Mouse (Mus musculus) 416B (cell line): ENCODE results near the gene Cdc42bpb.

Source experiments
- DNase-seq: peaks from one replicate; pipeline ENCODE4 v3.0.0; 2011; ENCODE audit warnings: low read depth

Cdc42bpb gene

DNA sequence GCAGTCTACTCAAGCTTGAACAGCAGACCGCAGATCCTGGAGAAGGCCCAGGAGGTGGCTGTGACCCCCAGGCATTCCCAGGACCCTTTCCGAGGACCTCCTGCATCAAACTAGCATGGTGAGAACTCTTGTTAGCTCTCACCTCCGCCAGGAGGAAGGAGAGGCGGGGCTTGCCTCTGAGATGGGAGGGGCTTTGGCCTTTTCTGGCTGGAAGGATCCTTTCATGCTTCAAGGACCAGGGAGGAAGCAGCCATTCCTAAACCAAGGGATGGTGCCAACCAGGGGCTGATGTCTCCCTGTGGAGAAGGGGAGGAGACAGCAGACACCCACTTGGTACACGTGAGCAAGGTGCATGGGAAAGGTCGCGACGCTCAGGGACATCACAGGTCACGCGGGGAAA lies 93.0 kb downstream of the Cdc42bpb start:
- no peak for DNase-seq

DNA sequence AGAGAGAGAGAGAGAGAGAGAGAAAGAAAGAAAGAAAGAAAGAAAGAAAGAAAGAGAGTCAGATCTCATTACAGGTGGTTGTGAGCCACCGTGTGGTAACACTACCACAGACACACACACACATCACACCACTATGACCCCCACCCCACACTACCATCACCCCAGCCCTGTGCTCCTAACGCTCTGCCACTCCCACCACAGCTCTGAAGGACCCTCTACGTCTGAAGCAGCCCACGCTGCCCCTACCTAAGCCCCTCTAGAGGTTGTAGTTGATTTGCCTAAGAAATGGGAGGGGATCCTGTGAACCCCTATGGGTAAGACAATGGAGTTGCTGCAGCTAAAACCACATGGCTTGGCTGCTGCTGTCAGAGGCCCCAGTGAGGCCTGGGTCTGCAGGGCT lies 93.9 kb downstream of the Cdc42bpb start:
- no peak for DNase-seq

DNA sequence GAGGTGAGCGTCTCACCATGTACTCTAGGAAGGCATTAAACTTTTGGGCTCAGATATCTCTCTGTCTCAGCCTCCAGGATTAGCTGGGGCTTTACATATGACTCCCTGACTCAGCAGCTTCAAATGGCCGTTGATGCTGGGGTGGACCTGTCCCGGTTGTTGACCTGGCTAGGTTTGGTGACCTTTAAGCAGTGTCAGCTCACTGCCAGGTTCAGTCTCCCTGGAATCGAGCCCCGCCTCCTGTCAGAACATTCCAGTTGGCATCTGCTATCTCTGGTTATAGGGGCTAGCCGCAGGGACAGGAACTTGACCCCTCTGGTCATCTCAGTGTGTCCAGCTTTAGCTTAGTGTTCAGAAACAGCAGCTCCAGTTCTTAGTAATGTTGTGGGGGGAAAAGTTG lies 101.1 kb downstream of the Cdc42bpb start:
- DNase-seq = no peak

DNA sequence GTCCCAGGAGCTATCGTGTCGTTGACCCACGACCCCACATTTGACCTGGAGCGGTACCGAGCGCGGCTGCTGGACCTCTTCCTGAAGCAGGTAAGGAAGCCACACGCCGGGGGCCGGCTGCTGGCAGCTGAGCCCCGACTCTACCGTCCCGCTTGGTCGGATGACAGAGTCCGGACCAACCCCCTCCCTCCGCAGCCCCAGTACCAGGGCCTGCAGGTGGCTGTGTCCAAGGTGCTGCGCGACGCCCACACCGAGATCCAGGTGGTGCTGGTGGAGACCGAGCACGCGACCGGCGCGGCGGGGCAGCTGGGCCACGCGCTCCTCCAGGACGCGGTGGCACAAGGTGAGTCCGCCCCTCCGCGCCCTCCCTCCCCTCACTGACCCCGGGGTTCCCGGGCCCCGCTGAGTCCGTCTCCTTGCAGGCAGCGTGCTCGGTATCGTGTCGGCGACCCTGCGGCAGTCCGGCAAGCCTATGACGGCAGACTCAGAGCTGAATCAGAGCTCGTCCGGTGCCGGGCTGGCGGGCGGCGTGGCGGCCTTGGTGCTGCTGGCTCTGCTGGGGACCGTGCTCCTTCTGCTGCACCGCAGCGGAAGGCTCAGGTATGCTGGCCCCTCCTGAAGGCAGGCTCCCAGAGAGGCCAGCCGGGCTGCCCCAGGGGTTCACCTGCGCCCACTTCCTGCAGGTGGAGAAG lies 102.2 kb downstream of the Cdc42bpb start:
- DNase-seq = no peak

DNA sequence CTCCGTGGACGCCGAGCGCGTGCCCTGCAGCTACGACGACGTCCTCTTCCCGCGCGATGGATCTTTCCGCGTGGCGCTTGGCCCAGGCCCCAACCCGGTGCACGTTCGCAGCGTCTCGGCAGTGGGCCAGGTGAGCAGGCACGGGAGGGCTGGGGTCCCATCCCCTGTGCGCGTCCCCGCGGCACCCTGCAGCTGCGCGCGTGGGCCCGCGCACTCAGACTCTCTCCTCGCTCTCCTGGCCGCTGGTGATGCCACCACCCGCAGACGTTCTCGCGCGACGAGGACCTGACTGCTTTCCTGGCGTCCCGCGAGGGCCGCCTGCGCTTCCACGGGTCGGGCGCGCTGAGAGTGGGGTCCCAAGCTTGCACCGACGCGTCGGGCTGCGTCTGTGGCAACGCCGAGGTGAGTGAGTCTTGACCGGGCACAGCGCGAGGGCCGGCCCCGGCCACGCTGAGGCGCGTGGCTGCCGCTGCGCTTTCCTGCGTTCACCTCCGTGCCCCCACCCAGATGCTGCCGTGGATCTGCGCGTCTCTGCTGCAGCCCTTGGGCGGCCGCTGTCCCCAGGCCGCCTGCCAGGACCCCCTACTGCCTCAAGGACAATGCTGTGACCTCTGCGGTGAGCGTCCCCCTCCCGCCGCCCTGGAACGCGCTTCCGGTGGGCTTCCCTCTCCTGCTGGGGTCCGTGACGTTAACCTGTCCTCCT lies 102.9 kb downstream of the Cdc42bpb start:
- no peak for DNase-seq

DNA sequence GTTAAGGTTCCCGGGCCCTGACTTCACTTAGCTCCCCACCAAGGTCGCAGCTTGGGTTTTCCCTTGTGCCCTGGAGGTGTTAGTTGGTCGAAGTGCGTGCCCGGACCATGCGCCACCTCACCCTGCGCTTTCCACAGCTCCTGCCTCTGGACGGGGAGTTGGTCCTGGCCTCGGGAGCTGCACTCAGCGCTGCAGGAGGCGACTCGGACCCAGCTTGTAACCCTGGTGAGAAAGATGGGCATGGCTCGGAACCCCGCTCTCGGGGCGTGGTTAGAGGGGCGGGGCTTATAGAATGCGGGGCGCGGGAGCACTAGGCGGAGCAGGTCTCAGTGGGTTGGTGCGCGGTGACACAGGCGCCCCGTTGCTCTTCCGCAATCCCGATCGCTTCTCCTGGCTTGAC lies 103.5 kb downstream of the Cdc42bpb start:
- no peak for DNase-seq

DNA sequence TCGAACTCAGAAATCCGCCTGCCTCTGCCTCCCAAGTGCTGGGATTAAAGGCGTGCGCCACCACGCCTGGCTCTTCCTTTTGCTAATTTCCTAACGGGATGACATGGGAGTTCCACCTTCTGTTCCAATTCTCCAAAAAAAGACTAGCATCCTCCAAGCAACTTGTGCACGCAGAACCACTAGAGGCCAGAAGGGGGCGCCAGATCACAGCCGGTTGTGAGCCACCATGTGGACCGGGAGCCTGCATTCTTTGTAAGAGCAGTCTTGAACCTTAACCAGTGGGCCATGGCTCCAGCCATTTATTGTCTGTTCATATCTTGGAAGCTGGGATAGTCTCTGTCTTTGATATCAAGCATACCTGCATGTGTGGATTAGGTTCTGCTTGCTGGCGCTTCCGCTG lies 105.1 kb downstream of the Cdc42bpb start:
- peak; percentile 83 for DNase-seq

DNA sequence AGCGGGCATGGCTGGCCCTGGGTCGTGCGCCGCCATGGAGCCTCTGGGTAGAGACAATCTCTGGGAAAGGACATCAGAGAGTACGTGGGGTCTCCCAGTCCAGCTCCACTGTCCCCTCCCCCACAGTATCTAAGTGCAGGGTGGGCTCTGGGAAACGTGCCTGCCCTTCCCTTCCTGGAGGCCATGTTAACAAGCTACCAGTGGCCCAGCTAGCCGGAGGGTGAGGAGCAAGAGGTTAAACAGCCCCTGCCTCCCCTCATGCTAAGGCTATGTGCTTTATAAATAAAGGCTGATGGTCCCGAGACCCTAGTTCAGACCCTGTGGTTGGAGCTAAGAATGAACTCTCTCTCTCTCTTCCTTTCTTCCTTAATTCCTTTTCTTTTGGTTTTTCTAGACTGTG lies 105.6 kb downstream of the Cdc42bpb start:
- DNase-seq = no peak

DNA sequence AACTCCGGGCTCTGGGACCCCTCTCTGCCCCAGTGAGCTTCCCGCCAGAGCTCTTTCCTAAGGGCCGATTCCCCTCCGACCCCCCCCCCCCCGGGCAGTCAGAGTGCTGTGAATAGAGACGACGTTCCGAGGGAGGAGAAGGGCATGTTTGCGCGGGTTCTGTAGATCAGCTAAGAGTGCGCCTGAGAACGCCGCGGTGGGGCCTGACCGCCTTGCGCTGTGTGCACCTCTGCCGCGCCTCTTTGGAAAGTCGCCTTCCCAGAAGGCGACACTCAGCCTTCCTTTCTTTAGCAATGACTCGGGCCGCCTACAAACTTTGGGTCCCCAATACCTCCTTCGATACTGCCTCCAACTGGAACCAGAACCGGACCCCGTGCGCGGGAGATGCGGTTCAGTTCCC lies 106.1 kb downstream of the Cdc42bpb start:
- no peak for DNase-seq

DNA sequence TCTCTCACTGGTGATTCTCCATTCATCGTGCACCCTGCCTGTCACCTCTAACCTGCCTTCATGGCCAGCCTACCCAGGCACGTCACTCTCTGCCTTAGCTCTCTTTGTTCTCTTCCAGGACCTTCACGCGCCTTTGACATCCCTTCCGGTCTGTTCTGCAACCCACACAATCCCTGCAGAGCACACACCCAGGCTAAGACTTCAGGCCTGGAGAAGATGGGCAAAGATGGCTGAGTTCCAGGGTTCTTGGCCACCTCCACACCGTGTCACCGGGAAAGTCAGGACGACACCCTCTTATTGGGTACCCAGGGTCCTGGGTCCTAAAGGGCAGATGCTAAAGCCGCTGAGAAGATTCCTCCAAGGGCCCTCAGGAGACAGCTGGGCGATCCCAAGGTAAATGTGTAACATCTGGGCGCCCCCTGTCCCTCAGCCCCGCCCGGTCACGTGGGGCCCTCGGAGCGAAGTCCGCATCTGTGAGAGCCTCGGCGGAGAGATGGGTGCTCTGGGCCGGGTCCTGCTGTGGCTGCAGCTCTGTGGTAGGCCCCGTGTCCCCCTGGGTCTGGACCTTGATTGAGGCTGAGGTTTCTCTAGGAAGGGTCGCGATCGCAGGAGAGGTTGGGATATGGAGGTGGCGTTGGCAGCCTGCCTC lies 106.8 kb downstream of the Cdc42bpb start, which contains the start of gene Amn:
Gene Amn, plus strand, starts transcription at position 467 of the 649 bp plus-strand sequence.
- DNase-seq = no peak

DNA sequence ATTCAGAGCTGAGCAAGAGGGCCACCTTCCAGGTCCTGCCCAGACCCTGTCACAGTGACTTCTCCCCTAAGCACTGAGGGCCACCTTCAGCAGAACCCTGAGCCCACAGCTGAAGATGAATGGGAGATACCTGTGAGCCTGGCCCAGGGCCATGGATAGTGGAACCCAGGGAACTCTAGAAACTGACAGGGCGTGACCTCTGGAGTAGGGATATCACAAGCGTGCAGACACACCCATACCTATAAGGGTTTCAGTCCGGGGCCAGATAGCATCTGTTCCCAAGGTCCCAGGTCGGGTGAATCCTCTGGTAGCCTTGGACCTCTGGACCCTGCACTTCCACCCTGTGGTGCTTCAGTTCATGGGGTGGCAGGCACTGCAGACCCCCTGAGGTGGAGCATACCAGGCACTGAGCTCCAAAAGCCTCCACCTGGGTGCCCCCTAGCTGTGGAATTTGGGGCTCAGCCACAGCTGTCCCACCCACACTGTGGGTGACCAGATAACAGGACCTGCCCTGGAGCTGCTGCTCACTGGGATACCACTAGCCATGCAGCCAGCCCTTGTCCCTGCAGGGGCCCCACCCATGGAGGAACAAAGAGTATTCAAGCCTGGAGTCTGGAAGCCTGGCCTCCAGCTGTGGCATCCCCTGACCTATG lies 109.7 kb downstream of the Cdc42bpb start:
- DNase-seq = no peak

DNA sequence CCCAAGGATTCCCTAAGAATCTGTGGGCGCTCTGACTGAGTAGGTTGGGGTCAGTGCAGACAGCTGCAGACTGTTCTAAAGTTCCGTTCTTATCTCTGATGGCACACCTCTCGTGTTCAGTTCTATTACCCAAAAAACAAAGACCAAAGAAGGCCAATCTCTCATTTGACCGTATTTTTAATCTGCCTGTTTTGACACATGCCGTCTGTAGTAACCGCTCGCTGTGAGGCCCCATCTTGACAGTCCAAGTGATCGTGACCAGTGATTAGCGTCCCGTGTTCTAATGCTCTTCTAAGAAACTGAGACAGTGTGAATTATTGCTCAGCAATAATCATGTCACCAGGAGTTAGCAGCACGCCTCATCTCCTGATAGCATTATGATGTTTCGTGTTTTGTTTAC lies 110.9 kb downstream of the Cdc42bpb start:
- no peak for DNase-seq

DNA sequence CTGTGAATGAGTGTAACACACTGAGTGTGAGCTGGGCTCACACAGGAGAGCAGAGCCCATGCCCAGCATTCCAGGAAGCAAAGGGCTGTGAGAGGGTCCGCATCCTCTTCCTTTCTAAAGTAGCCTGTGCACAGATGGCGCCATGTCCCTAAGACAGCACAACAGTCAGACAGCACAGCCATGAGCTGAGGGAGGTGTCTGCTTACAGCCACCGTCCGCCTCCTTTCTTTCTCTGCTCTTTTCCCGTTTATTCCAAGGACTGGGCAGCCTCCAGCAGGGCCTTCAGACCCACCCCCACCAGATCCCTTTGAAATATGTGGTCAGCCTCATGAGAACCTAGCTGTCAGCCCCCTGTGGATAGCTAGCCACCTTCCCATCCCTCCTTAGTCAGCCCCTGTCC lies 112.3 kb downstream of the Cdc42bpb start:
- DNase-seq = no peak

DNA sequence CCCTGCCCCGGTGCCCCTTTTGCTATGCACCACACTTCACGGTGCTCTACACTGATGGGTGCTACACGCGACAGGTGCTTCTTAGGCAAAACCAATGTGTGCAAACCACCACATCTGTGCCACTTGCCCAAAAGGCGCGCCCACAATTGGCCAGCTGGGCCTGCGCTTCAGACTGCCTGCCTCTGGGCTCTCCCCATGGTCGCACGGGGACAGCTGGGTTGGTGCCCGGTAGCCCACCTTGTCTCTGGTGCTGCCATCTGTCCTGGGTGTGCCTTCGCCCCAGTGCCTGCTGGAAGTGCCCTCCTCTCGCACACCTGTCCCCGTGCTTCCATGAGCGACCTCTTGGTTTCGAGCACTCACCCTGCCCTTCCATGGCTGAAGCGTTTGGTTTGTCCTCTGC lies 113.9 kb downstream of the Cdc42bpb start:
- no peak for DNase-seq

DNA sequence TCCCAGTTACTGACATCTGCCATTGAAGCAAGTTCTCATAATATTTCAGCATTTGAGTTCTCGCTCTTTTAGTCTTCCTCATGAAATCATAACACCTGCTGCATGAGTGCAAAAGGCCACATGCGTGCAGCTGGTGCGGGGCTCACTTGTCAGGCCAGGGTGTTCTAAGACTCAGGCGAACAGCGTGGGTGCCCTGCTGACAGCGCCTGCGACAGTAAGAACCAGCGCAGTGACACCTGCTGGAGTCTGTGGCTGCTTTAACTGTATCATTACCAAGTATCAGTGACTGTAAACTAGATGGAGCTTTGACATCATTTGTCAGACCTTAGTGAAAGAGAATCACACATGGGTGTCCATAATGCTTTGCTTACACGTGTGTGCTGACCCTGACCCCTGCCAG lies 126.3 kb downstream of the Cdc42bpb start:
- DNase-seq = no peak

DNA sequence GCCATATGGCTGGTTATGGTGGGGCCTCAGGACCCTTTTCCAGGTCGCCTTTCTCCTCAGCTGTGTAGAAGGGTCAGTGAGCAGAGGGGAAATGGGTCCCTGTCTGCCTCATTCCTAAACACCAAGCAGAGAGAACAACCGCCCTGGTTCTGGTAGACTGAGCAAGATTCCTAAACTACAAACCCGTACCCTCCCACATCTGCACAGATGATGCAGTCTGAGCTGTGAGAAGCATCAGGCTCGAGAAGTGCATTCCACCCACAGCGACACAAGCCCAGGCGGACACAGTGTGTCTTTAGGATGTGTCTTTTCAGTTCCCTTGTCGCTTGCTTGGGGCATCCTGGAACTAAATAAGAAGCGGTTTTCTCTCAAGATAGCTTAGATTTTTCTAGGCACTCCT lies 127.4 kb downstream of the Cdc42bpb start:
- DNase-seq = no peak

DNA sequence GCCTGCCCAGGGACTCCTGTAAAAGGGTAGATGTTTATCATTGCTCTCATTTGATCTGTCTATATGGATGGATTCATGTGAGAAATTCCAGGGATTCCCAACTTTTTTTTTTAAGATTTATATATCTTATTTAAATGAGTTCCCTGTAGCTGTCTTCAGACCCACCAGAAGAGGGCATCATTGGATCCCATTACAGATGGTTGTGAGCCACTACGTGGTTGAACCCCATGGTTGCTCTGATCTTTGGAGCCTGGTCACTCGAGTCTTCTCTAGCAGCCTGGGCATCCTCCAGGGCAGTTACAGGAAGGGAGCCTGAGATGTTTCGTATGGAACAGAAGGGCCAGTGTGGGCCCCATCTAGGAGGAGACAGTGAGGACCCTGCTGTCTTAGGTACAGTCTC lies 128.4 kb downstream of the Cdc42bpb start:
- DNase-seq = peak; percentile 17

DNA sequence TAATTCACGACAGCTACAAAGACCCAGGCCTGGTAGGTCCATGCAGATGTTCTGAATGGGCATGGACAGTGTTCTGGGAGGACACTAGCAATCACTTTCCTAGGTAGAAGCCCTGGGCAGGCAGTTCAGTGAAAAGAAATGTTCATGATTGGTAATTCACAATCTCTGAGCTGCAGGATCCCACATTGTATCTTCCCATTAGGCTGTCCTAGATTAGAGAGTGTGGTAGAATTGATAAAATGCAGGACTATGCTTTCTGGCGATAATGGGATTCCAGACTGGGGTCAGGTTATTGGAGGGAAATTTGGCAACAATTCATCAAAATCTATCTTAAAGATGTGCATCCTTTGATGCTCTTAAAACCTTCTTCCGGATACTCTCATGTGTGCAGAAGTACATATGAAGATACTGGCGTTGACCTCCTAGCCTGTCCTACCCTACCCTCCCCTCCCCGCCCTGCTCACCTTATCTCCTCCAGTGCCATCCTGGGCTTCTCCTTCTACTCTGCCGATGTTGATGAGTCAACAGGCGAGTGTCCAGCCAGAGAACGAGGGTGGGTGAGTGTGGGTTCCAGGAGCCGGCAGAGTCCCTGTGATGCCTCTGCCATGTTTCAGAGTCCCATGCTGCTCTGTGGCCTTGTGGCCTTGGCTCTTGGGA lies 130.6 kb downstream of the Cdc42bpb start:
- DNase-seq = no peak

DNA sequence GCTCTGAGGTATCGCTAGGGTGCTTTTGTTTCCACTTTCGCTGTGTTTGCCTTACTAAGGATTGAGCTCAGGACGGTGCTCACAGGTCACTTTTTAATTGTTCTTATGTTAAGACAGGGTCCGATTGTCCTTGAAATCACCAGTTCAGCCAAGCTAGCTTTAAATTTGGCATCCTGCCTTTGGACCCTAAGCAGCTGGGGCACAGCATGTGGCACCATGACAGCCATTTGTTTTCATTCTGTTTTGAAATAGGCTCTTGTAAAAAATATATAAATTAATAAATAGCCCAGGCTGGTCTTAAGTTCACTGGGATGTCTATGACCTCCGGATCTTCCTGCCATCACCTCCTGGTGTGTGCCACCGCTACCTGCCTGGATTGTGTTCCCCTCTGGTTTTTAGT lies 132.4 kb downstream of the Cdc42bpb start:
- no peak for DNase-seq

DNA sequence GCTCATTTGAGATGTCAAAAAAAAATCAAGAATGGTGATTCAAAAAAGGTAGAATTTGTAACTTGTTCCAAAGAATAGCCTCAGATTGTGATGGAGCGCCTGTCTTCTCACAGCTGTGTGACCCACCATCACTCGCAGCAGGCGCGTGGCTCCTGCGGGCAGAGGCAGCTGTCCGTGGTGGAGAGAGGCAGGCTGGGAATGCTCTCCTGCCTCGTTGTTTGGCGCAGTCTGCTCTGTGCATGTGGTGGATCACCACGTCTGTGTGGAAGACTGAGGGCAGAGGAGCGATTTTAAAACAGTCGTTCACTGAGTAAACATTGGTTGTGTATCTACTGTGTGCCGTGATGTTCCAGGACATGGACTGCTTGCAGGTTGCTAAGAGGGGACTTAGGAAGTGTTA lies 133.8 kb downstream of the Cdc42bpb start:
- no peak for DNase-seq
